Mouse (Mus musculus) limb, embryonic 14.5 days (tissue): Measurements from ENCODE around the gene Dohh. TPM values are rescaled to one million over a fixed set of nuclear protein-coding genes. Genes with fewer than 3 reads are reported as not detected.

ENCODE experiments used
- ATAC-seq: fragments of 200-750 bp; cut with Nextera tagmentation; 2 replicates; pipeline ENCODE4 v1.8.0; 2017; ENCODE audit warnings: low read depth, moderate number of reproducible peaks, moderate TSS enrichment; ENCODE audit not compliant: low FRiP score
- DNase-seq: peaks from one replicate; pipeline ENCODE4 v3.0.0-alpha.2; 2015; ENCODE audit warnings: low spot score
- H3K27ac ChIP-seq: fragments of 300-500 bp; sonication (generic); replicated peaks from 2 replicates; pipeline ENCODE4 v1.5.1; 2014; ENCODE audit warnings: low read depth, mild to moderate bottlenecking, low read length, moderate library complexity, mixed read lengths
- H3K27me3 ChIP-seq: fragments of 300-500 bp; sonication (generic); 2 replicates; pipeline ENCODE4 v1.6.1; 2014; ENCODE audit warnings: low read length, mixed read lengths; ENCODE audit not compliant: control insufficient read depth, insufficient read depth
- H3K36me3 ChIP-seq: fragments of 300-500 bp; sonication (generic); 2 replicates; pipeline ENCODE4 v1.6.1; 2014; ENCODE audit warnings: mild to moderate bottlenecking, low read length, moderate library complexity, mixed read lengths; ENCODE audit not compliant: control insufficient read depth, insufficient read depth
- H3K4me1 ChIP-seq: fragments of 300-500 bp; sonication (generic); 2 replicates; pipeline ENCODE4 v1.6.1; 2014; ENCODE audit warnings: antibody characterized with exemption, low read length, mixed read lengths; ENCODE audit not compliant: control insufficient read depth, insufficient read depth
- H3K4me2 ChIP-seq: fragments of 300-500 bp; sonication (generic); replicated peaks from 2 replicates; pipeline ENCODE4 v1.6.1; 2014; ENCODE audit warnings: low read depth, mild to moderate bottlenecking, low read length, moderate library complexity; ENCODE audit not compliant: severe bottlenecking
- H3K4me3 ChIP-seq: fragments of 300-500 bp; sonication (generic); replicated peaks from 2 replicates; pipeline ENCODE4 v1.5.1; 2014; ENCODE audit warnings: low read length
- H3K9ac ChIP-seq: fragments of 300-500 bp; sonication (generic); 2 replicates; pipeline ENCODE4 v1.6.1; 2014; ENCODE audit warnings: mild to moderate bottlenecking, low read depth, low read length, moderate library complexity; ENCODE audit not compliant: severe bottlenecking
- H3K9me3 ChIP-seq: fragments of 300-500 bp; sonication (generic); 2 replicates; pipeline ENCODE4 v1.6.1; 2016; ENCODE audit warnings: low read length; ENCODE audit not compliant: control insufficient read depth
- POLR2A ChIP-seq: fragments of 200-500 bp; IDR thresholded peaks from 2 replicates; pipeline ENCODE4 v1.8.0; 2012; ENCODE audit warnings: inconsistent platforms, mild to moderate bottlenecking, moderate library complexity, borderline replicate concordance; ENCODE audit not compliant: insufficient read depth, insufficient read length; ENCODE audit errors: extremely low read depth
- WGBS: fragments of 180-500 bp; shearing (Covaris S2); extraction: QIAGEN DNeasy Blood & Tissue Kit; methylation state at CpG from one replicate; pipeline ENCODE4 v1.1.7; 2014; 5-methylcytosine and 5-hydroxymethylcytosine counted together
- polyA plus RNA-seq, 2 experiments: library from polyadenylated mRNA; depleted of rRNA in 1 of 2; stranded (reverse) in 1 of 2; unstranded in 1 of 2; fragments of >200 nt; fragmentation: Nextera tagmentation in 1 of 2; extraction: Ambion mirVana in 1 of 2; gene quantifications; 2 replicates each; pipeline versions ENCODE4 v1.2.1 to v1.2.3; 2012 to 2014

Dohh gene
- polyA plus RNA-seq, 2 experiments = 54.3 to 60.0 TPM

DNA sequence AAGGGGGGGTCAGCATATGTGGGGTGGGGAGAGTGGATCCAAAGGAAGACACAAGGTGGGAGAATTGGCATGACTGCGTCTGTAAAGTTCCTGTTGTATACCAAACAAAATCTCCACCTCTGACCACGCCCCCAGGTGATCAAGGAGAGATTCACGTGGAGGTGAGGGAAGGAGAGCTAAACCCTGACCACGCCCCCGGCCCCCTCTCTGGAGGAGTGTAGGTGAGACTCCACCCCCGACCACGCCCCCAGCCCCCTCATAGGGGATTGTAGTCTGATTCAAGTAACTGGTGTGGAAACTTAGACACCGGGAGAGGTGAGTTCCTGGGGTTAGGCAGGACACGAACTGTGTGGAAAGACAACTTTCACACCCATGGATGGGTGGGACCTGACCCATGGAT, 19.9 kb downstream of the Dohh start:
- no peak overlapping the region for H3K9ac ChIP-seq
- DNase-seq (no peak), ATAC-seq (no peak)
- no peaks in the 10 kb centered on the region for H3K9me3 ChIP-seq
- H3K4me2 ChIP-seq = no peak overlapping the region
- no peaks in the 10 kb centered on the region for H3K27me3 ChIP-seq
- TF ChIP-seq POLR2A = no peak
- H3K4me1 ChIP-seq = peaks cover 56% of the 10 kb centered on the region
- H3K4me3 ChIP-seq = no peak overlapping the region
- no peak overlapping the region for H3K27ac ChIP-seq
- WGBS = 16% methylated on average over 9 of the region's 9 CpGs
- peaks cover 85% of the 10 kb centered on the region for H3K36me3 ChIP-seq

DNA sequence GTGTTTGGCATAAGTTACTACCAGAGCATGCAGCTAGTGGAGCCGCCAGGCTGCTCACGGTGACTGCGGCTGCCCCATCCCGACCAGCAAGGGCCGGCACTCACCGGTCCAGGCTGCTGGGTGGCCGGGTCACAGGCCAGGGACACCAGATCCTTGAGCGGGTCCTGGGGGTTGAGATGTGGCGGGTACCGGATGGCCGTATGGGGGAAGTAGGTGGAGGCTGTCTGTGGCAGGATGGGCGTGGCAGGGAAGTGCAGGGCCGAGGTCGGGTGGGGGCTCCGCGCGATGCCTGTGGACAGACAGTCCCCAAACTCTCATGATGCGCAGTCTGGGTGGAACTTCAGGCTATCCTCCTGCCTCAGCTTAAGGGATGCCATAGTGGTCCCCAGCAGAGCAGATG, 20.5 kb downstream of the Dohh start:
- DNase-seq (no peak), ATAC-seq (no peak)
- WGBS = 61% methylated on average over 18 of the region's 18 CpGs
- Histone ChIP-seq H3K36me3 (peaks cover 82% of the 10 kb centered on the region), H3K4me2 (no peak overlapping the region), H3K27ac (no peak overlapping the region), H3K27me3 (no peaks in the 10 kb centered on the region), H3K9me3 (no peaks in the 10 kb centered on the region), H3K4me3 (no peak overlapping the region), H3K4me1 (peaks cover 59% of the 10 kb centered on the region), H3K9ac (no peak overlapping the region)
- no peak for TF ChIP-seq POLR2A

DNA sequence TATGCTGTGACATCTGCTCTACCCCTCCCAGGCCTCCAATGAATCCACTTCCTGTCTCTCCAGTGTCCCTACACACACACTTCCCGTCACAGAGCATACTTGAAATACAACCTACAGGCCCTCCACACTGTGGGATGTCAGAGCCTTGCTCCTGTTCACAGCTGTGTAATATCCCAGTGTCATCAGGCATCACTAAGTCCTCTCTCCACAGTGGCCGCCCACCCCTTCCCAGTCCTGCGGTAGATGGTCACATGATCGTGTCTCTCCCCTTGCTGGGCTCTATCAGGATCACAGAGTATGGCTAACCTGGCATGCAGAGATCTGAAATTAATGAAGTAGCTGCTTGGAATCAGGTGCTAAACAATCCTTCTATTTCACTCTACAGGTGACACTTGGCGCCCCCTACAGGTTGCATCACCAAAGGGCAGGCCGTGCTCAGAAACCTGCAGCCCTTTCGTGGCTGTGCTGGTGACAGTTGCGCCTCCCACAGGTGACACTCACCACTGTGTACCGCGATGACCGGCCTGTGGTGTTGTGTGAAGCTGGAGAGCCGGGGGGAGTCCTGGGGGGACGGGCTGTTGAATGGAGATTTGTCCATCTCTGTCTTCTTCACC, 21.5 kb downstream of the Dohh start:
- peaks cover 72% of the 10 kb centered on the region for H3K36me3 ChIP-seq
- no peak overlapping the region for H3K9ac ChIP-seq
- H3K27me3 ChIP-seq = no peaks in the 10 kb centered on the region
- peaks cover 59% of the 10 kb centered on the region for H3K4me1 ChIP-seq
- no peaks in the 10 kb centered on the region for H3K9me3 ChIP-seq
- 47% methylated on average over 13 of the region's 13 CpGs for WGBS
- H3K27ac ChIP-seq = no peak overlapping the region
- ATAC-seq = no peak
- no peak overlapping the region for H3K4me3 ChIP-seq
- TF ChIP-seq POLR2A = no peak
- no peak for DNase-seq
- H3K4me2 ChIP-seq = no peak overlapping the region

DNA sequence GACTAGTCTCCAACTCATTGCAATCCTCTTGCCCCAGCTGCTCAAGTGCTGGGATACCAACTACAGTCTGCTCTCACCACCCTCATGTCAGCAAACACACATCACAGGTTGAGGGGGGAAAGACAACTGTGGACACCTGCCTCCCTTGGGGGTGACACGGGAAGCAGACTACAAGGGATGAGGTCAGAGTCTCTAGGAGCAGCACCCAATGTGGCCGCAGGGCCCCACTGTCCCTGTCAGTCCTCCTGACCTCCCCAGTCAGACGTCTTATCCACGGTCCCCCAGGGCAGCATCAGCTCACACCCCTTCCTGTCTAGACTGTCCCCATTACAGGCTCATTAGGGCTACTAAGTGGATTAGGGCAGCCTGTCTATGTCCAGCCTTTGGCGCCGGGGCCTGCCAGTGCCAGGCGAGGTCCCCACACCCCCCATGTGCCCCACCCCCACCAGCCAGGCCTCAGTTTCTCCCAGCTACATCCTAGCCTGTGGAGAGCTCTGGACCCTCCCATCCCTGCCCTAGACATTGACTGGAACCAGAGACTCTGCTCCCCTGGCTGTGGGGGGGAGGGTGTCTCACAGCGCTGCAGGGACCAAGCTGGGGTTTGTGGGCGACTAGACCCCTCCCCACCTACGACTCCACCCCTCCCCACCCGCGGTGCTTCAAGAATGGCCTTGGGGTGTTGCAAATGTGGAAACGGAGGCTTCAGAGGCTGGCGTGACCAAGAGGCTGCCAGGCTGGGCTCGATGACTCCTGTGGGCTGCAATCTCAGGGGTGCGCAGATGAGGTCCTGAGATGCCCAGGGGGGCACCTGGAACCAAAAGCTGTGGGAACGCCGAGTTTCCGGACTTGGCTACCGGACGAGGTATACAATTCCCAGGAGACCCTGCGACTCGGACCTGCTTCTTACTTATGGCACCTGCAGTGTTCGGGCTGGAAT, 22.5 kb downstream of the Dohh start:
- no peak for DNase-seq
- Histone ChIP-seq H3K36me3 (peaks cover 67% of the 10 kb centered on the region), H3K9me3 (no peaks in the 10 kb centered on the region), H3K9ac (peak overlapping the region; percentile 12; the same call in 1 of the 2 replicates), H3K27me3 (no peaks in the 10 kb centered on the region), H3K4me3 (peak overlapping the region; percentile 17; the same call in 1 of the 2 replicates), H3K4me1 (peaks cover 56% of the 10 kb centered on the region), H3K4me2 (peak overlapping the region; percentile 25), H3K27ac (no peak overlapping the region)
- no peak for ATAC-seq
- TF ChIP-seq POLR2A = no peak
- WGBS = 19% methylated on average over 24 of the region's 24 CpGs

DNA sequence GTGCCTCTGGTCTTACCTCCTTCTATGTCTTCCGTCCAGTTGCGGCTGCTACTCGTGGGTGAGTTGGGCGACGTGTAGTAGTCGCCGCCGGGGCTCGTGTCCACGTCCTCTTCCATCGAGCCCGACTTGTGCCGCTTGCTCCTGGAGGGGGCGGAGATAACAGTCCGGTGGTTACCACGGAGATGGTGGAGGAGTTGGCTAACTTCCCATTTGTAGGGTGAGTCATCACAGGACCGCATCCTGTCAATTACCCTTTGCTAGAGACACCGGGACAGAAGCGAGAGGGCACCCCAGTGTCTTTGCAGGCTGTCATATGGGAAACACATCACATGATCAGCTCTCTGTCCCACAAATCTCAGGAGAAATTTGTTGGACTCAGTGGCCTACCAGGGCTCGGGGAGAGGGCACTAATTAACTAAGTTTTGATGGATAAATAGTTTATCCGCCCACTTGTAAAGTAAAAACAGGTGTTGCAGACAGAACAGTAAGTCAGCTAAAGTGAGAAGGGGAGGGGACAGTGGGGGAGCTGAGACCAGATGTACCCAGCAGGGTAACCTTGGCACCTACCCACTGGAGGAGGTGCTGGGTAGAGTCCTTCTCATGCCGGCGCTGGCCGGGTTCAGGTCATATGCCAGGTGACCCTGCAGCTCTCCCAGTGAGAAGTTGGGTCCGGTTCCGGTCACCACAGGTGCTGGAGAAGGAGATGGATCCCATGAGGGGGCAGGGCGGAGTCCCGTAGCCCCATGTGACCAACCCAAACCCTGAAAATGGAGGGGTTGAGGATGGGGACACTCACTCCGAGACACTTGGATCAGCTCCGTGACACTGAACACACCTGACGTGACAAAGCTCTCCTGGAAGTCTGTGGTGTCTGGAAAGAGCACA, 23.6 kb downstream of the Dohh start:
- ATAC-seq = 0 out of 2 replicates have a peak, but pooled peaks have one; percentile 21
- peaks cover 71% of the 10 kb centered on the region for H3K36me3 ChIP-seq
- 20% methylated on average over 31 of the region's 31 CpGs for WGBS
- TF ChIP-seq POLR2A = no peak
- H3K9ac ChIP-seq = peak overlapping the region; percentile 12; the same call in 1 of the 2 replicates
- H3K9me3 ChIP-seq = no peaks in the 10 kb centered on the region
- peak overlapping the region; percentile 17; the same call in 1 of the 2 replicates for H3K4me3 ChIP-seq
- peaks cover 56% of the 10 kb centered on the region for H3K4me1 ChIP-seq
- H3K27me3 ChIP-seq = no peaks in the 10 kb centered on the region
- H3K4me2 ChIP-seq = peak overlapping the region; percentile 25; the same call in 1 of the 2 replicates
- peak; percentile 85 for DNase-seq
- no peak overlapping the region for H3K27ac ChIP-seq
